Mouse (Mus musculus) olfactory bulb, adult 2 months (tissue): ENCODE measurements around the gene Xrcc3.

ENCODE experiments used
- CTCF ChIP-seq: fragments of 200-500 bp; IDR thresholded peaks from 2 replicates; pipeline ENCODE4 v1.5.1; 2012; ENCODE audit warnings: low read depth, mild to moderate bottlenecking, low read length, moderate library complexity; ENCODE audit not compliant: insufficient read depth
- POLR2A ChIP-seq: fragments of 200-500 bp; IDR thresholded peaks from 2 replicates; pipeline ENCODE4 v1.6.1; 2012; ENCODE audit warnings: mild to moderate bottlenecking, low read depth, low read length, moderate library complexity; ENCODE audit not compliant: insufficient read depth

DNA sequence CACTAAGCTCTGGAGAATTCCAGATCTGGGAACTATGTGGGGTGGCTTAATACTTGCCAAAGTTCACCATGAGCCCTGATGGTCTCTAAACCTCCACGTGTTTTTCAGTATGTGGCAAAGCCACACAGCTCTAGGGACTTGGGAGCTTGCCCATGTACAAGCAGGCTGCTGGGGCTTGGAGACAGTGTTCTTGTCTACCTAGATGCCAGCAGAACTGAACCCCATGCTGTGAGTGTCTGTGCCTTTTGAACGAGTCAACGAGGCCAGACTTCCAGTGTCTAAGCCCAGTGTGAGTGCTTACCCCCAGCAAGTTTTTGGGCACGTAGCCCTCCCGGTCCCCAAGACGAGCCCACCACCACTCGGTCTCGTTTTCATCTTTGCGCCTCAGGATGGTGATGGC lies 16.3 kb upstream of the Xrcc3 start:
- TF ChIP-seq POLR2A (no peak), CTCF (no peak)
